Mouse (Mus musculus) T-helper 17 cell (primary cell): ENCODE measurements around the gene Plcd1.

ENCODE experiments used
- in situ Hi-C, 2 experiments: fragments of 300-600 bp; cut with MboI, MseI; formaldehyde crosslinking; loops; 1 replicate in 1 of 2; 2 replicates in 1 of 2; pipeline ENCODE4 v1.15.1; 2025; ENCODE audit warnings: high pct_unique_total_duplicates in 2 of 2

Plcd1 gene

GRCm38 (mm10) chr9:119027337-119027736 lies 66.0 kb downstream of the Plcd1 start:
- in situ Hi-C loops, result no loop called here

DNA sequence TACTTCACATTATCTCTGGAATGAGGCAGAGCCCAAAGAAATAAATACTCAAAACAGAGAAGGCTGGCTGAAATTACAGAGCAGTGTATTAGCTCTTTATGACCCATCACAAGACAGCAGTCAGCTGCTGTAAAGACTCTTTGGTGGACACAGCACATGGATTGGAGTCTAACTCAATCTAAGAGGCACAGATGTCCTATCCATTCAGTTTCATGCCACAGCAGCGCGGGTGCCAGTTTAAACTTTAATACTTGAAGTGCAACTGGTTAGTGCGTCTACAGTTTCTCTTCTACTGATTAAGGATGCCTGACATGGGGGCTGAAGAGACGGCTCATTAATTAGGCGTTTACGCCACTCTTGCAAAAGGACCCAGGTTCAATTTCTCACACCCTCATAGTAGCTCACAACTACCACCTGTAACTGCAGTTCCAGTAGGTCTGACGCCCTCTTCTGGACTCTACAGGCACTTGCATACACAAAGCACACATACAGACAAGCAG lies 67.4 kb downstream of the Plcd1 start:
- in situ Hi-C loops, result no loop called here

DNA sequence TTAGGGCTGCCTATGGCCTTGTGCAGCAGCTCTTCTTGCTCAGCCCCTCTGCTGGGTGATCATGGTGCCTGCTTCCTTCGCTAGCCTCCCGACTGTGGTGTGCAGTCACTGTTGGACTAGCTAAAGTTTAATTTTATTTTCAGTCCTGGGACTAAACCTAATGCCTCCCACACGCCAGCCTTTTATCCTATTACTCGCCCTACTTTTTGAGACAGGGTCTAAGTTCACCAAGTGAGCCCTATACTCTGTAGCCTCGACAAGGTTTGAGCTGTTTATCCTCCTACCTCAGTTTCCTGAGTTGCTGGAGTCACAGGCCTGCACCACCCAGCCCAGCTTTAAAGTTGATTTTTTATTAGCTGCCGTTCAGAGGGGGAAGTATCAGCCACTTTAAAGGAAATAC lies 68.0 kb downstream of the Plcd1 start:
- in situ Hi-C loops, result no loop called here

GRCm38 (mm10) chr9:119021731-119022130 lies 71.6 kb downstream of the Plcd1 start:
- in situ Hi-C loops, result no loop called here
